Mouse (Mus musculus) forebrain, embryonic 10.5 days (tissue): ENCODE measurements at regions not wholly inside any gene's neighbourhood (a gene's known extent, or its start where the extent isn't known, plus 50 kb on each side); places are given as distances from the start of the nearest gene placed in this dataset.
A peak's percentile ranks its signal among the peaks of the same experiment; 100 is the strongest.

ENCODE experiments used
- DNase-seq: peaks from one replicate; pipeline ENCODE4 v3.0.0-alpha.2; 2017; ENCODE audit warnings: low spot score; ENCODE audit errors: extremely low spot score
- H3K27ac ChIP-seq: fragments of 300-500 bp; sonication (generic); 2 replicates; pipeline ENCODE4 v1.5.1; 2016; ENCODE audit warnings: mild to moderate bottlenecking
- H3K27me3 ChIP-seq: fragments of 300-500 bp; sonication (generic); 2 replicates; pipeline ENCODE4 v1.6.1; 2016; ENCODE audit warnings: mild to moderate bottlenecking; ENCODE audit not compliant: poor library complexity, severe bottlenecking
- H3K36me3 ChIP-seq: fragments of 300-500 bp; sonication (generic); replicated peaks from 2 replicates; pipeline ENCODE4 v1.6.1; 2016; ENCODE audit warnings: mild to moderate bottlenecking, moderate library complexity
- H3K4me1 ChIP-seq: fragments of 300-500 bp; sonication (generic); 2 replicates; pipeline ENCODE4 v1.6.1; 2016
- H3K4me3 ChIP-seq: fragments of 300-500 bp; sonication (generic); 2 replicates; pipeline ENCODE4 v1.5.1; 2016; ENCODE audit warnings: mild to moderate bottlenecking, moderate library complexity
- H3K9me3 ChIP-seq: fragments of 300-500 bp; sonication (generic); 2 replicates; pipeline ENCODE4 v1.6.1; 2016; ENCODE audit warnings: mild to moderate bottlenecking, moderate library complexity
- WGBS: fragments of 180-500 bp; shearing (Covaris S2); methylation state at CpG from one replicate; pipeline ENCODE4 v1.1.7; 2016; 5-methylcytosine and 5-hydroxymethylcytosine counted together

DNA sequence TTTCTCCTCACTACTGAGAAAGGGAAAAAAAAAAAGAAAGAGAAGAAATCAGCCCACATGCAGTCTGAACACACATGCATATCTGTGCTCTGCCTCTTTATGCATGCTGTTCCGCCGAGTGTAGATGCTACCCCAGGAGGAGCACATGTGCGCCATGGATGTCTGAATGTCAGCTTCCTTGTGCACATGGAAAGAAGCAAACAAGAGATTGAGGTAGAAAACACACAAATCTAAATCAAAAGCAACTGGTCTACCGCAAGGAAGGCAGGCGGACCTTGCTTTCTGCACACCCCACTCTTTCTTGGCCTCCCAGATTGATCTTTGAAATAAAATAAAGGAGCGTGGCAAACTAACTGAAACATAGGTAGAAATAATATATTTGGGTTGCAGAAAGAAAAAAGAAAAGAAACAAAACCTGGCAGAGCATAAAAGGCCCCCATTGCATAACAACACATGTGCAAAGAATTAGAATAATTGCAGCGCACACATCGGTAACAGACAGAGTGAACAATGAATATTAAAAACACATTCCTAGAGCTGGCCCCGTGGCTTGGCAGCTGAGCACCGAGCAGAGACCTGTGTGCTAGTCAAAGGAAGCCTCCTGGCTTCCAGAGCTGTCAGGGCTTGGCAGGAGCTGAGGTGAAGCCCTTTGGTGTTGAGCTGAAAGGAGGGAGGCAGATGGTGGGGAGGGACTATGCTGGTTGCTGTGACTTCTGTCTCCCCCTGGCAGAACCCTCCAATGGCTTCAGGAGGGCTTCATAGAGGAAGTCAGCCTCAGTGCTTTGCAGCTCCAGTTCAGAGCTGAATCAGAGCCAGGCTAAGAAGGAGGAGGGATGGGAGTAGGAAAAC is 272.1 kb downstream of the Fzd1 start:
- Histone ChIP-seq H3K4me3 (no peak overlapping the region), H3K27ac (peak overlapping the region; percentile 75), H3K27me3 (no peaks in the 10 kb centered on the region), H3K36me3 (no peaks in the 10 kb centered on the region), H3K9me3 (no peaks in the 10 kb centered on the region), H3K4me1 (peaks cover 29% of the 10 kb centered on the region)
- 69% methylated on average over 10 of the region's 10 CpGs for WGBS
- DNase-seq, result peak; percentile 28

DNA sequence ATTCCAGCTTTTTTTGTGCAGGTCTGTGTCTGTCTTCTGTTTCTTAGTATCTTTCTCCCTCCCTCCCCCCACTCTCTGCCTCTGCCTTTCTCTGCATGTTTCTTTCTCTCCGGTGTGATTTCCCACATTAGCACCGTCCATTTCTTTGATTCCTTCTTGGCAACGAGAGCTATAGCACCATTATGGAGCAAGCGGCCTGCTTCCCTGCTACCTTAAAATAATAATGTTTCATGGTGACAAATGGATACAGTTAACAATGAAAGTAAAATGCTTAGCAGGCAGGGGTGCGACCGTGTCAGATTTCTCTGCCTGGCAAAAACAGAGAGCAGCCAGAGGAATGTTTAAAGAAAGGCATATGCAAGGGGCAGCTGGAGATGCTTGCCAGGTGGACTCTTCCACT is 273.1 kb downstream of the Fzd1 start:
- DNase-seq, result no peak
- Histone ChIP-seq H3K9me3 (no peaks in the 10 kb centered on the region), H3K4me3 (no peak overlapping the region), H3K27me3 (no peaks in the 10 kb centered on the region), H3K36me3 (no peaks in the 10 kb centered on the region), H3K4me1 (peaks cover 29% of the 10 kb centered on the region), H3K27ac (peak overlapping the region; percentile 72)
- 44% methylated on average over 6 of the region's 6 CpGs for WGBS

DNA sequence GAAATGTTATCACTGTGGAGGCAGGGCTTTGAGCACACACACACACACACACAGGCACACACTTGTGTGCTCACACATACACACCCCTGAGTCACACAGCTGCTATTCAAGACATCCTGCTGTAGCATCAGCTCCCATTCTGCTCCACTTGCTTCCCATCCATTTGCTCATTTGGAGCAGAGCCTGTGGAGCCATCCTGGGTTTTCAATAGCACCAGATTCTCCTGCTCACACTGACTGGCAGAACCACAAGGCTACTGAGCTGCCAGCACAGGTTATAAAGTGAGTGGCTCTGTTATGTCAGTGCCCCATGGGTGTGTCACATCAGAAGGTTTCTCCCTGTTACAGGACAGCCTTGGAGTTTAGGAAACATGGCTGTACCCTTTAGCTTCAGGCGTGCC is 273.7 kb downstream of the Fzd1 start:
- no peaks in the 10 kb centered on the region for H3K27me3 ChIP-seq
- 84% methylated on average over 1 of the region's 1 CpGs for WGBS
- H3K27ac ChIP-seq, result peak overlapping the region; percentile 72
- no peak for DNase-seq
- no peaks in the 10 kb centered on the region for H3K36me3 ChIP-seq
- H3K4me1 ChIP-seq, result peaks cover 32% of the 10 kb centered on the region
- no peak overlapping the region for H3K4me3 ChIP-seq
- H3K9me3 ChIP-seq, result no peaks in the 10 kb centered on the region

DNA sequence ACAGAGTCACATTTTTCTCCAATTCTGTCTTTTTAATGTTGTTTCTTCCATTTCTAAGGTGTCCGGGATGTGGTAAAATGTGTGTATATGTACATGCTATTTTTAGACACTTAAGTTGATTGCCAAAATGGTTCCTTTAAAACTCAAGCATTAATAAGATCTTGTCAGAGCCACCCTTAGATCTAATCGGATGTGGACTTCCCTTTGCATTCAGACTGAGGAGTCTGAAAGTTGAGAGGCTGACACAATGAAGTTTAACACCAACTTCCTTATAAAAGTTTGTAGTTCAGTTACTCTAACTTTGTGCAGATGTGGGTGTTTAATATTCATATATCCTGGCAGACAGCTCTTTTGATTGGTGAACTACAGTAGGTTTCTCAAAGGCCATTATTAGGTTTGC is 282.1 kb downstream of the Mterf1b start:
- WGBS, result 94% methylated on average over 2 of the region's 2 CpGs
- no peaks in the 10 kb centered on the region for H3K36me3 ChIP-seq
- no peak for DNase-seq
- no peaks in the 10 kb centered on the region for H3K9me3 ChIP-seq
- H3K27ac ChIP-seq, result no peak overlapping the region
- H3K27me3 ChIP-seq, result no peaks in the 10 kb centered on the region
- H3K4me1 ChIP-seq, result peaks cover 6% of the 10 kb centered on the region
- no peak overlapping the region for H3K4me3 ChIP-seq
